Mouse (Mus musculus): ENCODE data around the gene Cux2. TPM values are rescaled to one million over a fixed set of nuclear protein-coding genes. Genes with fewer than 3 reads are reported as not detected.

Gene Cux2
- 9.0 and 9.6 TPM in 2 replicates for polyA plus RNA-seq (2014; fragmentation: Nextera tagmentation; extraction: Ambion mirVana)

DNA sequence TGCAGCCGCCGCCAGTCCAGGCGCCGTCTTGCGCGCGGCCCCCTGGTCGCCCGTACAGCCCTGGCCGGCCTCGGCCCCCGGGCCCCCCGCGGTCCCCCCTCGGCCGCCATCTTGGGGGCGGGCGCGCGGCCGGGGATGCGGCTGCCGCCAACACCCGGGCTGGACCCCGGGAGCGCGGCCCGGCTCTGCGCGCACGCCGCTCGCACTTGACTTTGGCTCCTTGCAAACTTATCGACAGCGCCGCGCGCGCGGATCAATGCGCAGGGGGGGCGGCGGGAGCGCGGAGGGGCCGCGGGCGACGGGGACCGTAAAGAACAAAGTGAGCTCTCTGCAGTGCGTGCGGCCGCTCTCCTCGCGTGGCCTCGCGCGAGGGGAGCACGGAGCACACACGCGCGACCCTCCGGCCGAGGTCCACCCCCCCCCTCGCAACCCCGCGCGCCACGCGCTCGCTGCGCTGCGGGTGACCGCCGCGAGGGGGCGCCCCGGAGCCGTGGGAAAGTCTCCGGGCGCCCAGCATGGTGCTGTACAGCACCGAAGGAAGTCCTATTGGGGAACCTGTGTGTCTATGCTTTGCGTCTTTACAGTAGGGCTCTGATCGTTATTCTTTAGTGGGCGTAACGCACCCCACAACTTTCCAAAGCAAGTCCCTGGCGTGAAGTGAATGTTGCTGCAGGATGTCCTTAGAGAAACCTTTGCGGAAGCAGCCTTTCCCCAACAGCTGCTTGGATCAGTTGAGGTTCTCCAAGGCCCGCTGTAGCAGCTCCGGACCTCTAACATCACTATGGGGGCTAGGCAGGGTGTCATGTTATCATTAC, at the start of gene Cux2:
Gene Cux2 (minus strand): TSS at position 86 of the 815 bp plus-strand sequence.
- peak; percentile 89 for ATAC-seq (ENCODE audit: insufficient number of reproducible peaks, insufficient read depth, low FRiP score, low read depth)
- Histone ChIP-seq H3K4me1 (ENCODE audit: control insufficient read depth, insufficient read depth, low read length) (peaks cover 16% of the 10 kb centered on the region; the same call in 1 of the 2 replicates), H3K4me2 (replicated peaks; ENCODE audit: low read depth, low read length) (peak within 1 kb of the TSS; percentile 66), H3K4me3 (ENCODE audit: low read depth, low read length) (peak within 1 kb of the TSS; percentile 69), H3K27ac (ENCODE audit: low read length) (peak within 1 kb of the TSS; percentile 66), H3K9me3 (ENCODE audit: control insufficient read depth, low read depth, low read length) (no peaks in the 10 kb centered on the region), H3K36me3 (ENCODE audit: control insufficient read depth, insufficient read depth, low read length) (no peaks in the 10 kb centered on the region), H3K27me3 (ENCODE audit: control insufficient read depth, insufficient read depth, low read length) (peaks cover 12% of the 10 kb centered on the region; the same call in 1 of the 2 replicates), H3K9ac (replicated peaks; ENCODE audit: low read depth, low read length) (peak within 1 kb of the TSS; percentile 68)
- WGBS: under 1% methylated on average over 82 of the region's 90 CpGs

DNA sequence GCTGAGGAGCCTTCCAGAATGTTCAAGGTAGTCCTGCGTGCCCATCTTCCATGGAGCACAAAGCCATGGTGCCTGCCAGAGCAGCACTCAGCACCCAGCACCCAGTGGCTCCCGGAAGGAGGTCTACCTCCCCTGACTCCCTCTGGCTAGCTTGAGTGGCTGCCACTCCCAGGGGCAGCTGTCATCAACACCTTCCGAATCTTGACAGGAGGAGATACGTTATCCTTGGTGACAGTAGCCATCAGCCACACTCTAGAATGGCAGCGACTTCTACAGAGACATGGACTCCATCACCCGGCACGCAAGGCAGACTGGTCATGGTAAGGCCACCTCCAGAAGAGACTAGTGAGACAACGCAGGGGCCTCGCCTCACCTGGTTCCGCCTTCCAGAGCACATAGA, 44.5 kb upstream of the Cux2 start:
- Histone ChIP-seq H3K27me3 (ENCODE audit: control insufficient read depth, insufficient read depth, low read length) (no peaks in the 10 kb centered on the region), H3K36me3 (ENCODE audit: control insufficient read depth, insufficient read depth, low read length) (no peaks in the 10 kb centered on the region), H3K4me1 (ENCODE audit: control insufficient read depth, insufficient read depth, low read length) (no peaks in the 10 kb centered on the region), H3K9ac (replicated peaks; ENCODE audit: low read depth, low read length) (no peak overlapping the region), H3K27ac (ENCODE audit: low read length) (no peak overlapping the region), H3K4me3 (ENCODE audit: low read depth, low read length) (no peak overlapping the region), H3K4me2 (replicated peaks; ENCODE audit: low read depth, low read length) (no peak overlapping the region), H3K9me3 (ENCODE audit: control insufficient read depth, low read depth, low read length) (no peaks in the 10 kb centered on the region)
- ATAC-seq (ENCODE audit: insufficient number of reproducible peaks, insufficient read depth, low FRiP score, low read depth): no peak
- 83% methylated on average over 10 of the region's 10 CpGs for WGBS

DNA sequence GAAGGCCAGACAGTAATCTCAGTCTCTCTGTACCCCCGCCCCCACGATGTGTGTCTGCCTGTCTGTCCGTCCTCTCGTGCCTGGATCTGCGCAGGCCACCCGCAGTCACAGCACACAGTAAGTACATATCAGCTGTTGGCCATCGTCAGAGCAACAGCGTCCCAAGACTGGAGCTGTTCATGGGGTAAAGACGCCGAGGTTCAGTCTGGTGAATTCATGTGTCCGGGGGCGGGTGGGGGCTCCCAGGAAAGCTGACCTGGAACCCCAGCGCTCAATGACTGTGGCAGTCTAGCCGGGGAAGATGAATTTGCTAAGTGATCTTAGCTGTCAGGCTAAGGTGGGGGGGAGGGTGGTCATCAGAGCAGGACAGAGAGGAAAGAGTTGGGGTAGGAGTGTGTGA, 43.8 kb upstream of the Cux2 start:
- H3K27me3 ChIP-seq (ENCODE audit: control insufficient read depth, insufficient read depth, low read length): no peaks in the 10 kb centered on the region
- WGBS: 82% methylated on average over 14 of the region's 14 CpGs
- ATAC-seq (ENCODE audit: insufficient number of reproducible peaks, insufficient read depth, low FRiP score, low read depth): no peak
- no peaks in the 10 kb centered on the region for H3K9me3 ChIP-seq (ENCODE audit: control insufficient read depth, low read depth, low read length)
- no peaks in the 10 kb centered on the region for H3K4me1 ChIP-seq (ENCODE audit: control insufficient read depth, insufficient read depth, low read length)
- no peak overlapping the region for H3K4me3 ChIP-seq (ENCODE audit: low read depth, low read length)
- H3K4me2 ChIP-seq (replicated peaks; ENCODE audit: low read depth, low read length): no peak overlapping the region
- H3K36me3 ChIP-seq (ENCODE audit: control insufficient read depth, insufficient read depth, low read length): no peaks in the 10 kb centered on the region
- H3K9ac ChIP-seq (replicated peaks; ENCODE audit: low read depth, low read length): no peak overlapping the region
- H3K27ac ChIP-seq (ENCODE audit: low read length): no peak overlapping the region

DNA sequence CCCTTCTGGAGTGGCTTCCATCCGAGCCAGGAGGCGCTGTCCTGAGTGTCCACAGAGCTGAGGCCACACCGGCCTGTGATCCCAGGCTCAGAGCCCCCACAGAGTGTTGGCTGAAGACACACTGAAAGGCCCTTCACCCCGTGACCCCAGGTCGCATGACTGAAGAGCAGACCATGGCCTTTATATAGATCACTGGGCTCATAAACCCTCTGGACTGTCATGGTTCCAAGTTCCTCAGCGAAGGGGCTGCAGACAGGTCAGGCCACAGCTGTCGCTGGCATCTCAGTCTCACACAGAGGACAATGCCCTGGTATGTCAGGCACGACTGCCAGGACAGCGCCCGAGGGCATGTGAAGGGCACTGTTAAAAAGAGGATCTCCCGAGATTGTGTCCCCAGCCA, 42.9 kb upstream of the Cux2 start:
- no peak overlapping the region for H3K4me2 ChIP-seq (replicated peaks; ENCODE audit: low read depth, low read length)
- no peaks in the 10 kb centered on the region for H3K36me3 ChIP-seq (ENCODE audit: control insufficient read depth, insufficient read depth, low read length)
- no peaks in the 10 kb centered on the region for H3K27me3 ChIP-seq (ENCODE audit: control insufficient read depth, insufficient read depth, low read length)
- no peaks in the 10 kb centered on the region for H3K4me1 ChIP-seq (ENCODE audit: control insufficient read depth, insufficient read depth, low read length)
- no peak overlapping the region for H3K27ac ChIP-seq (ENCODE audit: low read length)
- H3K4me3 ChIP-seq (ENCODE audit: low read depth, low read length): no peak overlapping the region
- 67% methylated on average over 11 of the region's 11 CpGs for WGBS
- ATAC-seq (ENCODE audit: insufficient number of reproducible peaks, insufficient read depth, low FRiP score, low read depth): no peak
- H3K9me3 ChIP-seq (ENCODE audit: control insufficient read depth, low read depth, low read length): no peaks in the 10 kb centered on the region
- no peak overlapping the region for H3K9ac ChIP-seq (replicated peaks; ENCODE audit: low read depth, low read length)

DNA sequence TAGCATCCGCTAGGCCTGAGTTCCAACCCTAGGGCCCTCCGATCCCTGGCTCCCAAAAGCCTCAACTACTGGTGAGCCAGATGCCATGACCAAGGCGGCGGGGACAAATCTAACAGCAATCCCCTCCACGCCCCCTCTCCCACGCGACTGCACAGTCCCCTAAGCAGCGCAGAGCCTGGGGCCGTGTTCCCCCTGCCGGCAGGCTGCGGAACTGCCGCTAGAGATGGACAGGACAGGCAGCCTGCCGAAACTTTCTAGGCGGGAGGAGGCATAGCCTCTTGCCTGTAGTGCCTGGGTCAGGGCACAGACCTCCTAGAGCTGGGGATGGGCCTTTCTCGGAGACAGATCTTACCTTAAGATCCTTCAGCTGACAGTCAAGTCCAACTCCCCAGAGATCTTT, 41.2 kb upstream of the Cux2 start:
- Histone ChIP-seq H3K27me3 (ENCODE audit: control insufficient read depth, insufficient read depth, low read length) (no peaks in the 10 kb centered on the region), H3K4me1 (ENCODE audit: control insufficient read depth, insufficient read depth, low read length) (no peaks in the 10 kb centered on the region), H3K36me3 (ENCODE audit: control insufficient read depth, insufficient read depth, low read length) (no peaks in the 10 kb centered on the region), H3K9me3 (ENCODE audit: control insufficient read depth, low read depth, low read length) (no peaks in the 10 kb centered on the region), H3K4me2 (replicated peaks; ENCODE audit: low read depth, low read length) (no peak overlapping the region), H3K4me3 (ENCODE audit: low read depth, low read length) (no peak overlapping the region), H3K9ac (replicated peaks; ENCODE audit: low read depth, low read length) (no peak overlapping the region), H3K27ac (ENCODE audit: low read length) (no peak overlapping the region)
- WGBS: 16% methylated on average over 15 of the region's 15 CpGs
- 0 out of 2 replicates have a peak, but pooled peaks have one; percentile 65 for ATAC-seq (ENCODE audit: insufficient number of reproducible peaks, insufficient read depth, low FRiP score, low read depth)

DNA sequence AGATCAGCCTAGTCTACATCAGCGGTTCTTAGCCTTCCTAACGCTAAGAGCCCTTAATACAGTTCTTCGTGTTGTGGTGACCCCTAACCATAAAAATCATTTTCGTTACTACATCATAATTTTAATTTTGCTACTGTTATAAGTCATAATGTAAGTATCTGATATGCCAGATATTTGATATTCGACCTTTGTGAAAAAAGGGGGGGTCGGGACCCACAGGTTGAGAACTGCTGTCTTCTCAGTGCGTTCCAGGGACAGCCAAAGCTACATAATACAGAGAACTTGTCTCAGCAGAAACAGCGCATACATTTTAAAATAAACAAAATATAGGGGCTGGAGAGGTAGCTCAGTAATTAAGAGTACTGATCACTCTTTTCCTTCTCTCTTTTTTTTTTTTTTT, 39.8 kb upstream of the Cux2 start:
- Histone ChIP-seq H3K9ac (replicated peaks; ENCODE audit: low read depth, low read length) (no peak overlapping the region), H3K4me1 (ENCODE audit: control insufficient read depth, insufficient read depth, low read length) (no peaks in the 10 kb centered on the region), H3K36me3 (ENCODE audit: control insufficient read depth, insufficient read depth, low read length) (no peaks in the 10 kb centered on the region), H3K9me3 (ENCODE audit: control insufficient read depth, low read depth, low read length) (no peaks in the 10 kb centered on the region), H3K27me3 (ENCODE audit: control insufficient read depth, insufficient read depth, low read length) (no peaks in the 10 kb centered on the region), H3K4me2 (replicated peaks; ENCODE audit: low read depth, low read length) (no peak overlapping the region), H3K4me3 (ENCODE audit: low read depth, low read length) (no peak overlapping the region), H3K27ac (ENCODE audit: low read length) (no peak overlapping the region)
- ATAC-seq (ENCODE audit: insufficient number of reproducible peaks, insufficient read depth, low FRiP score, low read depth): no peak
- 85% methylated on average over 8 of the region's 8 CpGs for WGBS

DNA sequence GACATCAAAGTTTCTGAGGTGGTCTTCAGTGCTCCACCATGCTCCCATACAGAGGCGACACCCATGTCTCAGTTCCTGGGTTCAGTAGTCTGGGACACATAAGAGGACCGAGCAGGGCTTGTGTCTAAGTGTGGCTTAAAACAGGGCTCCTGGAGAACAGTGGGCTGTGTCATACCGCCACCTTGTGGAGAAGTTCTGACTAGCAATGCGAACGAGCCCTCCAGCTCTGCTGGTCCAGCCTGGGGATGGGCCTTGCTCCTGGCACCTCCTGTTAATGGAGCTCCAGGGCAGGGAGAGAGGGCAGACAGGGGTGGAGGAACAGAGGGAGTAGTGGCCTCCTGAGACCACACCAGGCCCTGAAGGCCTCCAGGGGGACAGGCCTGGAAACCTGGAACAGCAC, 39.0 kb upstream of the Cux2 start:
- H3K4me3 ChIP-seq (ENCODE audit: low read depth, low read length): no peak overlapping the region
- H3K36me3 ChIP-seq (ENCODE audit: control insufficient read depth, insufficient read depth, low read length): no peaks in the 10 kb centered on the region
- H3K9ac ChIP-seq (replicated peaks; ENCODE audit: low read depth, low read length): no peak overlapping the region
- H3K4me2 ChIP-seq (replicated peaks; ENCODE audit: low read depth, low read length): no peak overlapping the region
- H3K9me3 ChIP-seq (ENCODE audit: control insufficient read depth, low read depth, low read length): no peaks in the 10 kb centered on the region
- no peaks in the 10 kb centered on the region for H3K27me3 ChIP-seq (ENCODE audit: control insufficient read depth, insufficient read depth, low read length)
- no peak overlapping the region for H3K27ac ChIP-seq (ENCODE audit: low read length)
- 4% methylated on average over 5 of the region's 5 CpGs for WGBS
- no peaks in the 10 kb centered on the region for H3K4me1 ChIP-seq (ENCODE audit: control insufficient read depth, insufficient read depth, low read length)
- ATAC-seq (ENCODE audit: insufficient number of reproducible peaks, insufficient read depth, low FRiP score, low read depth): peak; percentile 84; the same call in 1 of the 2 replicates

DNA sequence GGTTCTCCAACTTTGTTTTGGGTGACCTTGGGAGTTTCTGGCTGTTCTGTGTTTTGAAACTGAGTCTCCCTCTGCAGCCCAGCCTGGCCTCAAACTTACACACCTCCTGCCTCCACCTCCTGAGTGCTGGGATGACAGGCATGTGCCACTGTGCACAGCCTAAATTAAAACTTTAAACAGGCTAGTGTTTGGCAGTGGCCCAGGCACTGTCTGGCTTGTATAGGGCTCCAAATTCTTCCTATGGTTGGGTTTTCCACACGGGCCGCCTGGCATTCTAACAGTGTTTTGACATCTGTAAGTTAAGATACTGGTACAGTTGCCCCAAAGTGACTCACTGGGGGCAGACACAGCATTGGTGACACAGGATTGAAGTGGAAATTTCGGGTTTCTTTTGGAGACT, 36.2 kb upstream of the Cux2 start:
- no peaks in the 10 kb centered on the region for H3K36me3 ChIP-seq (ENCODE audit: control insufficient read depth, insufficient read depth, low read length)
- WGBS: 69% methylated on average over 3 of the region's 3 CpGs
- H3K4me1 ChIP-seq (ENCODE audit: control insufficient read depth, insufficient read depth, low read length): no peaks in the 10 kb centered on the region
- ATAC-seq (ENCODE audit: insufficient number of reproducible peaks, insufficient read depth, low FRiP score, low read depth): no peak
- no peak overlapping the region for H3K4me3 ChIP-seq (ENCODE audit: low read depth, low read length)
- H3K9me3 ChIP-seq (ENCODE audit: control insufficient read depth, low read depth, low read length): no peaks in the 10 kb centered on the region
- no peak overlapping the region for H3K9ac ChIP-seq (replicated peaks; ENCODE audit: low read depth, low read length)
- no peak overlapping the region for H3K27ac ChIP-seq (ENCODE audit: low read length)
- no peaks in the 10 kb centered on the region for H3K27me3 ChIP-seq (ENCODE audit: control insufficient read depth, insufficient read depth, low read length)
- H3K4me2 ChIP-seq (replicated peaks; ENCODE audit: low read depth, low read length): no peak overlapping the region

DNA sequence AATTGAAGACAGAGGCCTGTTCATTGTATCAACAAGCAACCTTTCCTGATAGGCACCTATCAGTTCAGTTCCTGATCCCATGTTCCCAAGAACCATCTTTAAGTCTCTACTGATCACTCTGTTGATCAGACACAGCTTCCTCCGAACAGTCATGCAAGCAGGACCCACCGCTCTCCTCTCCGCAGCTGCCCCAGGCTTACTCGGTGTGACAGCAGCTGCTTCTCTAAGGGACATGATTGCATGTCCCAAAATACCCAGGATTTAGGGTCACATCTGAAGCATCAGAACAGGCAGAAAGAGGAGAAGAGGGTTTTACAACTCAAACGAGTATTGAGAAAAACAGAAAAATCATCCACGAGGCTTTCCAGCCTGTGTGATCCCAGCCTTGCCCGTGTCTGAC, 35.4 kb upstream of the Cux2 start:
- H3K36me3 ChIP-seq (ENCODE audit: control insufficient read depth, insufficient read depth, low read length): no peaks in the 10 kb centered on the region
- H3K9ac ChIP-seq (replicated peaks; ENCODE audit: low read depth, low read length): no peak overlapping the region
- H3K4me2 ChIP-seq (replicated peaks; ENCODE audit: low read depth, low read length): no peak overlapping the region
- no peaks in the 10 kb centered on the region for H3K9me3 ChIP-seq (ENCODE audit: control insufficient read depth, low read depth, low read length)
- H3K27ac ChIP-seq (ENCODE audit: low read length): no peak overlapping the region
- no peak for ATAC-seq (ENCODE audit: insufficient number of reproducible peaks, insufficient read depth, low FRiP score, low read depth)
- H3K4me1 ChIP-seq (ENCODE audit: control insufficient read depth, insufficient read depth, low read length): no peaks in the 10 kb centered on the region
- H3K4me3 ChIP-seq (ENCODE audit: low read depth, low read length): no peak overlapping the region
- no peaks in the 10 kb centered on the region for H3K27me3 ChIP-seq (ENCODE audit: control insufficient read depth, insufficient read depth, low read length)
- WGBS: 77% methylated on average over 7 of the region's 7 CpGs

Measured in stomach, embryonic 14.5 days (tissue).